Mouse (Mus musculus) heart, postnatal 0 days (tissue): ENCODE results near the gene Ctcf. TPM values are rescaled to one million over a fixed set of nuclear protein-coding genes. Genes with fewer than 3 reads are reported as not detected.

Experiments
- ATAC-seq: fragments of 200-750 bp; cut with Nextera tagmentation; 2 replicates; pipeline ENCODE4 v1.8.0; 2017; ENCODE audit warnings: low read depth, moderate number of reproducible peaks, moderate library complexity; ENCODE audit not compliant: insufficient read depth
- DNase-seq: peaks from one replicate; pipeline ENCODE4 v3.0.0-alpha.2; 2016; ENCODE audit warnings: low spot score
- H3K27ac ChIP-seq: fragments of 300-500 bp; sonication (generic); 2 replicates; pipeline ENCODE4 v1.5.1; 2014; ENCODE audit warnings: low read depth, mild to moderate bottlenecking
- H3K27me3 ChIP-seq: fragments of 300-500 bp; sonication (generic); 2 replicates; pipeline ENCODE4 v1.6.1; 2014; ENCODE audit warnings: low read length, mixed read lengths; ENCODE audit not compliant: control insufficient read depth, insufficient read depth
- H3K36me3 ChIP-seq: fragments of 300-500 bp; sonication (generic); replicated peaks from 2 replicates; pipeline ENCODE4 v1.6.1; 2014; ENCODE audit warnings: low read length, mixed read lengths; ENCODE audit not compliant: control insufficient read depth, insufficient read depth
- H3K4me1 ChIP-seq: fragments of 300-500 bp; sonication (generic); 2 replicates; pipeline ENCODE4 v1.6.1; 2014; ENCODE audit warnings: antibody characterized with exemption; ENCODE audit not compliant: control insufficient read depth, insufficient read depth
- H3K4me2 ChIP-seq: fragments of 300-500 bp; sonication (generic); 2 replicates; pipeline ENCODE4 v1.6.1; 2014; ENCODE audit warnings: low read depth, mild to moderate bottlenecking, low read length, moderate library complexity
- H3K4me3 ChIP-seq: fragments of 300-500 bp; sonication (generic); 2 replicates; pipeline ENCODE4 v1.5.1; 2014; ENCODE audit warnings: low read depth, low read length
- H3K9ac ChIP-seq: fragments of 300-500 bp; sonication (generic); replicated peaks from 2 replicates; pipeline ENCODE4 v1.6.1; 2014; ENCODE audit warnings: low read depth, low read length, mixed read lengths
- H3K9me3 ChIP-seq: fragments of 300-500 bp; sonication (generic); replicated peaks from 2 replicates; pipeline ENCODE4 v1.6.1; 2016; ENCODE audit warnings: low read length; ENCODE audit not compliant: control insufficient read depth
- CTCF ChIP-seq: IDR thresholded peaks from 2 replicates; pipeline ENCODE4 v1.5.1; 2016; ENCODE audit warnings: antibody characterized with exemption, control low read depth, low read depth
- EP300 ChIP-seq: IDR thresholded peaks from 2 replicates; pipeline ENCODE4 v1.6.1; 2016; ENCODE audit warnings: antibody characterized with exemption, low read depth
- WGBS: fragments of 180-500 bp; shearing (Covaris S2); extraction: QIAGEN DNeasy Blood & Tissue Kit; methylation state at CpG from one replicate; pipeline ENCODE4 v1.1.7; 2014; 5-methylcytosine and 5-hydroxymethylcytosine counted together
- polyA plus RNA-seq: library from polyadenylated mRNA; unstranded; fragments of >200 nt; fragmentation: Nextera tagmentation; extraction: Ambion mirVana; gene quantifications from 2 replicates; pipeline ENCODE4 v1.2.1, GENCODE M21; 2015
- total RNA-seq: library from RNA; depleted of rRNA; stranded (reverse); fragments of >200 nt; gene quantifications from 2 replicates; pipeline ENCODE4 v1.2.3, GENCODE M21; 2014; ENCODE audit warnings: low replicate concordance

Ctcf gene
- total and polyA plus RNA-seq, 2 experiments from 2014 or later, result 13.7 to 42.0 TPM

DNA sequence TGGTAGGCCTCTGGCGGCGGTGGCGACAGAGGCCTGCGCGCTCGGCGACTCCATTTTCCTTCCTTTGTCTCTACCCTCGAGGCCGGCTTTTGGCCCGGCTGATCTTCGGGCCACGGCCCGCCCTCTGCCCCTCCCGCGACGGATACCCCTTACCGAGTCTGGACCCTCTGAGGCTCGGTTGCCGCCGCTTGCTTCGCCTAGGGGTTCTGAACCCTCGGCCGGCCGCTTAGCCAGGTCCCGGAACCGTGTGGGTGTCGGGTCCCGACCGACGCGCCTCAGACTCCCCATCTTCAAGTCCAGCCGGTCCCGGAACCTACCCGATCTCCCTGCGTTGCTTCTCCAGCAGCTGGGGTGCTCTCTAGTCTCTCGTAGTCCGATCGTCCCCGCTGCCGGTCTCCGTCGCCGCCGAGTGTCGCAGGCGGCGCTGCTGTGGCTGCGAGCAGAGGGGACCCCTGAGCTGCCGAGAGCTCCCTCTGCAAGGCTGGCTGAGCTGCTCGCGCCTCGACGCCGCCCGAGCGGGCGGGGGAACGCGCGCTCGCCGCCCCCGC lies 669 bp downstream of the Ctcf start, which contains the start of gene Agrp:
Agrp (minus strand) TSS at position 431 of the 548 bp plus-strand sequence.
- H3K4me2 ChIP-seq, result peak within 1 kb of the TSS; percentile 71
- no peaks in the 10 kb centered on the region for H3K9me3 ChIP-seq
- H3K4me3 ChIP-seq, result peak within 1 kb of the TSS; percentile 83
- H3K4me1 ChIP-seq, result peaks cover 22% of the 10 kb centered on the region
- under 1% methylated on average over 59 of the region's 63 CpGs for WGBS
- no peaks in the 10 kb centered on the region for H3K27me3 ChIP-seq
- ATAC-seq, result peak; percentile 25
- peak; percentile 54 for DNase-seq
- peak within 1 kb of the TSS; percentile 97 for H3K9ac ChIP-seq
- TF ChIP-seq EP300 (no peak), CTCF (peak; percentile 18; the same call in 1 of the 2 replicates)
- no peaks in the 10 kb centered on the region for H3K36me3 ChIP-seq
- H3K27ac ChIP-seq, result peak within 1 kb of the TSS; percentile 98

DNA sequence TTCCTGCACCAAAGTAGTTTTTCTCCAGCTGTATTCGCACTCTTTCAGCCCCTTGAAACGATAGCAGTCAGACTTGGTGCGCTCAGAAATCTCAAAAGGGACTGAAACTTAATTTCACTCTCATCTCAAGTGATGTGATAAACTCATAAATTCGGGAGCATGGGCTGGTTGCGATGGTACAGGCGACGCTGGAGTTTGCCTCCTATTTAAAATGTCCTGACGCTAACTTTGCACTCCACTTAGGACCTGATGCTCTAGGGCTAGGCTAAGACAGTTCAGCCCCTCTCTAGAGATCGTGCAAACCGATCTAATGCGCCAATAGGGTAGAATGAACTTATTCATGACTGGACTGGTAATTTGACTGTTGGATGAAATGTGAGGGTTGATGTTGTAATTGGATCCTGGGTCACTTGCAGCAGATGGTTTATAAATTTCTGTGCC lies 1.3 kb downstream of the Ctcf start:
- TF ChIP-seq CTCF (no peak), EP300 (no peak)
- Histone ChIP-seq H3K27ac (peak overlapping the region; percentile 98), H3K36me3 (no peaks in the 10 kb centered on the region), H3K4me3 (peak overlapping the region; percentile 83), H3K9me3 (no peaks in the 10 kb centered on the region), H3K4me2 (peak overlapping the region; percentile 71), H3K27me3 (no peaks in the 10 kb centered on the region), H3K9ac (peak overlapping the region; percentile 97), H3K4me1 (peaks cover 22% of the 10 kb centered on the region)
- peak; percentile 30 for DNase-seq
- ATAC-seq, result no peak
- WGBS, result 0% methylated on average over 11 of the region's 11 CpGs

DNA sequence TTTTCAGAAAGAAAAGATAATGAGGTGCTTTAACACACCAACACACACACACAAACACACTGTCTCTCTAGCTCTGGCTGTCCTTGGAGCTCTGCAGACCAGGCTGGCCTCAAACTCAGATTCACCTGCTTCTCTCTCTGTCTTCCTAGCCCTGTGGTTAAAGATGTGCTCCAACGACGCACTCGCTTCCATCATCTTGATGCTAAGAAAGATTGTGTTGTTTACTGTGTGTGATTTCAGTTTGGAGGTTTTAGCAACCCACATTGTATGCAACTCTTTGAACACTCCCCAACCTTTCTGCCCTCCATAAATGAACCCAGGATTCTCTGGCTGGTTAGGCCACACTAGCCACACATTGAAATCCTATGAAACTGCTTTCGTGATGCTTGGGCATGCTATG lies 2.1 kb downstream of the Ctcf start:
- no peak overlapping the region for H3K4me3 ChIP-seq
- H3K9ac ChIP-seq, result peak overlapping the region; percentile 97; the same call in 1 of the 2 replicates
- no peak for TF ChIP-seq EP300
- no peak for TF ChIP-seq CTCF

DNA sequence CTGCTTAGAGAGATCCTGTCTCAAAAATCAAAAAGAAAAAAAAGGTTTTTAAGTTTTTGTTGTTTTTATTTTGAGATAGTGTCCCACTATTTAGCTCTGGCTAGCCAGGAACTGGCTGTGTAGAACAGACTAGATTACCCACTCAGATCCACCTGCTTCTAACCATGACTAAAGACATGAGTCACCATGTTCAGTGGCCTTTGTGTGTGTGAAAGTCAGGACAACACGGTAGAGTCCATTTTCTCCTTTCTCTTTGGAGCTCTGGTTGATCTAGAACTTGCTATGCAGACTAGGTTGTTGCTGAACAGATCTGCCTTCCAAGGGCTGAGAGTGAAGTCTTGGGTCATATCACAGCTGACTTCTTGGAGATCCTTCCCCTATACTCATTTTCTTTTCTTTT lies 3.5 kb downstream of the Ctcf start:
- no peak for ATAC-seq
- Histone ChIP-seq H3K4me1 (peaks cover 22% of the 10 kb centered on the region), H3K9me3 (no peaks in the 10 kb centered on the region), H3K4me3 (no peak overlapping the region), H3K9ac (no peak overlapping the region), H3K27ac (no peak overlapping the region), H3K36me3 (peaks cover 12% of the 10 kb centered on the region), H3K4me2 (no peak overlapping the region), H3K27me3 (no peaks in the 10 kb centered on the region)
- 66% methylated on average over 1 of the region's 1 CpGs for WGBS
- DNase-seq, result no peak
- TF ChIP-seq CTCF (no peak), EP300 (no peak)

More for the DNA sequence above, 2.1 kb downstream of the Ctcf start:
- WGBS, result 82% methylated on average over 4 of the region's 4 CpGs
- peaks cover 22% of the 10 kb centered on the region for H3K4me1 ChIP-seq
- peak overlapping the region; percentile 71 for H3K4me2 ChIP-seq
- no peak for ATAC-seq
- H3K27ac ChIP-seq, result peak overlapping the region; percentile 25; the same call in 1 of the 2 replicates
- DNase-seq, result no peak
- no peaks in the 10 kb centered on the region for H3K9me3 ChIP-seq
- H3K36me3 ChIP-seq, result peaks cover 2% of the 10 kb centered on the region; the same call in 1 of the 2 replicates
- H3K27me3 ChIP-seq, result no peaks in the 10 kb centered on the region

DNA sequence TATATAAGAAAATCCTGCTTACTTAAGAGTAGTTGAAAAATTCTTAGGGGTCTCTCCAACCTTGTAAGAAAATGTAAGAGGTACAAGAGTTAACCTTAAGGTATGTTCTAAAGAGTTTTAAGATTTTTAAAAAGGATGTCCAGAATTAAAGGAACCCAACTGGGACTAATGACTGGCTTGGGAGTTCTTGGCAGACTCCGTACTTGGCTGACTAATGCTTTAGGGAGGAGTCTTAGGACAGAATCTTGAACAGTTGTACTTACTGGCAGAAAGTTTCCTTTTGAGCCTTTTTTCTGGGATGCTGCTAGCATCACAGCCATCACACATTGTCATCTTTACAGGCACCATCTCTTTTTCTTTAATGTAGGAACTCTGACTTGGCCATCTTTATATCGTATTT lies 4.1 kb downstream of the Ctcf start:
- Histone ChIP-seq H3K36me3 (peaks cover 17% of the 10 kb centered on the region), H3K4me3 (no peak overlapping the region), H3K9ac (no peak overlapping the region), H3K27me3 (no peaks in the 10 kb centered on the region), H3K27ac (no peak overlapping the region), H3K4me1 (peaks cover 22% of the 10 kb centered on the region), H3K9me3 (no peaks in the 10 kb centered on the region), H3K4me2 (no peak overlapping the region)
- ATAC-seq, result no peak
- 65% methylated on average over 2 of the region's 2 CpGs for WGBS
- peak; percentile 41 for DNase-seq
- TF ChIP-seq EP300 (no peak), CTCF (no peak)

DNA sequence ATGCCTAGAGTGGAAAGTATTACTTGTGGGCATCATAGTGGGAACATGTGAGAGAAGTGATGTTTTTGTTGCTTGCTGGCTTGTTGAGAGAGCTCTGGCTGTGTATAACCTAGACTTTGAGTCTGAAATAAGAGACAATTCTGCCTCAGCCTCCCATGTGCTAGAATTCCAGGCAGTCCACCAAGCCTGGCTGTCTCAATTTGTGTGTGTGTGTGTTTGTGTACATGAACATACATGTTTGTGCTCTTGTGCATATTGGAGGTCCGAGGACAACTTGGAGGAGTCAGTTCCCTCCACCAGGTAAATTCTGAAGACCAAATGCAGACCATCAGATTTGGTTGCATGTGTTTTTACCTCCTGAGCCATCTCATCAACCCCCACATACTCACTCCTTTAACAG lies 8.8 kb downstream of the Ctcf start:
- WGBS, result 90% methylated on average over 1 of the region's 1 CpGs
- TF ChIP-seq CTCF, result no peak
- TF ChIP-seq EP300, result no peak
- H3K9ac ChIP-seq, result no peak overlapping the region
- H3K27ac ChIP-seq, result no peak overlapping the region
- no peak overlapping the region for H3K4me2 ChIP-seq
- ATAC-seq, result no peak
- peaks cover 19% of the 10 kb centered on the region for H3K36me3 ChIP-seq
- DNase-seq, result no peak
- H3K9me3 ChIP-seq, result no peaks in the 10 kb centered on the region
- H3K4me3 ChIP-seq, result no peak overlapping the region
- no peaks in the 10 kb centered on the region for H3K27me3 ChIP-seq
- H3K4me1 ChIP-seq, result 0 out of 2 replicates have a peak, but pooled peaks cover 8% of the 10 kb centered on the region
